Comparison of ENCODE assay signal across 24 mouse cellular contexts in genomic region chr2:144157343-144157742, GRCm38 (mm10).
DNase-seq lines count a peak whose midpoint lies in the region; ATAC-seq lines count a peak whose summit lies in the region.
"Had no signal": no experiment of that assay in that cellular context is flagged by ENCODE, and none has a peak within 500 bp of the region (broad histone marks: within the 10 kb centered on the region; RNA-seq: fewer than 3 reads in every experiment).

No protein-coding gene starts in this region.

- no peak overlapping the region for H3K4me3 ChIP-seq in midbrain, embryonic 11.5 days (ENCODE audit: low read depth, low read length)
- H3K4me3 ChIP-seq in midbrain, embryonic 15.5 days: no peak overlapping the region
- no peak overlapping the region for H3K4me3 ChIP-seq in limb, embryonic 15.5 days
- H3K4me3 ChIP-seq: embryonic facial prominence, embryonic 12.5 days; gastrocnemius, adult 2 months; hindbrain, embryonic 12.5 days; hindbrain, embryonic 15.5 days had no signal

- no peak for DNase-seq in frontal cortex, adult 2 months (ENCODE audit: extremely low spot score in 1 of 2, low spot score in 1 of 2)
- DNase-seq in midbrain, embryonic 11.5 days (ENCODE audit: low spot score, missing footprints): peak; percentile 54
- peak; percentile 69 for DNase-seq in ZHBTc4 (ENCODE audit: low read depth, low spot score)
- no peak for DNase-seq in right cerebral cortex, adult 2 months (ENCODE audit: low spot score in 2 of 2)
- DNase-seq in left cerebral cortex, adult 18-20 months (ENCODE audit: low spot score in 2 of 2): no peak
- DNase-seq: adrenal gland, adult 8-10 months; adrenal gland, postnatal 25 days; B cell, adult 2 months; cerebellum, adult 18-20 months; cerebellum, adult 9-10 months; cerebellum, postnatal 14 days; gastrocnemius, adult 2 months; gastrocnemius, postnatal 14 days; heart, adult 11 months; kidney, adult 18-20 months had no signal

- H3K36me3 ChIP-seq in midbrain, embryonic 11.5 days (ENCODE audit: control insufficient read depth, insufficient read depth, low read length): no peaks in the 10 kb centered on the region
- H3K36me3 ChIP-seq in midbrain, embryonic 15.5 days (replicated peaks): no peaks in the 10 kb centered on the region
- H3K36me3 ChIP-seq in limb, embryonic 15.5 days: no peaks in the 10 kb centered on the region
- H3K36me3 ChIP-seq: embryonic facial prominence, embryonic 12.5 days; hindbrain, embryonic 12.5 days; hindbrain, embryonic 15.5 days had no signal

- H3K9me3 ChIP-seq in midbrain, embryonic 11.5 days (ENCODE audit: control insufficient read depth, low read length): no peaks in the 10 kb centered on the region
- H3K9me3 ChIP-seq in midbrain, embryonic 15.5 days: no peaks in the 10 kb centered on the region
- H3K9me3 ChIP-seq in limb, embryonic 15.5 days: no peaks in the 10 kb centered on the region
- H3K9me3 ChIP-seq: embryonic facial prominence, embryonic 12.5 days; hindbrain, embryonic 12.5 days; hindbrain, embryonic 15.5 days had no signal

- peak; percentile 72; the same call in 1 of the 2 replicates for ATAC-seq in frontal cortex, adult (ENCODE audit: low TSS enrichment)
- ATAC-seq in midbrain, embryonic 11.5 days (ENCODE audit: low FRiP score): no peak
- ATAC-seq in midbrain, embryonic 15.5 days (replicated peaks): no peak
- no peak for ATAC-seq in limb, embryonic 15.5 days (ENCODE audit: insufficient number of reproducible peaks, low FRiP score, low TSS enrichment, low read depth)
- ATAC-seq: activated CD4-positive, CD25-positive, alpha-beta regulatory T cell, adult 4 months; forebrain, embryonic 14.5 days had no signal

- no peaks in the 10 kb centered on the region for H3K4me1 ChIP-seq in midbrain, embryonic 11.5 days (ENCODE audit: control insufficient read depth, insufficient read depth, low read length)
- no peaks in the 10 kb centered on the region for H3K4me1 ChIP-seq in midbrain, embryonic 15.5 days
- H3K4me1 ChIP-seq in limb, embryonic 15.5 days: peaks cover 56% of the 10 kb centered on the region
- H3K4me1 ChIP-seq: hindbrain, embryonic 15.5 days had no signal

- no peak overlapping the region for H3K4me2 ChIP-seq in midbrain, embryonic 11.5 days
- no peak overlapping the region for H3K4me2 ChIP-seq in midbrain, embryonic 15.5 days
- no peak overlapping the region for H3K4me2 ChIP-seq in limb, embryonic 15.5 days
- H3K4me2 ChIP-seq: embryonic facial prominence, embryonic 12.5 days; heart, embryonic 11.5 days; hindbrain, embryonic 12.5 days; hindbrain, embryonic 15.5 days had no signal

- H3K9ac ChIP-seq in midbrain, embryonic 11.5 days (ENCODE audit: low read length): no peak overlapping the region
- no peak overlapping the region for H3K9ac ChIP-seq in midbrain, embryonic 15.5 days
- H3K9ac ChIP-seq in limb, embryonic 15.5 days: no peak overlapping the region
- H3K9ac ChIP-seq: embryonic facial prominence, embryonic 12.5 days; hindbrain, embryonic 12.5 days; hindbrain, embryonic 15.5 days had no signal

- 11% methylated on average over 2 of the region's 2 CpGs for WGBS in midbrain, embryonic 11.5 days
- WGBS in midbrain, embryonic 15.5 days: 12% methylated on average over 2 of the region's 2 CpGs
- 22% methylated on average over 2 of the region's 2 CpGs for WGBS in limb, embryonic 15.5 days

- H3K27ac ChIP-seq in midbrain, embryonic 11.5 days (ENCODE audit: low read depth, low read length): no peak overlapping the region
- H3K27ac ChIP-seq in midbrain, embryonic 15.5 days: no peak overlapping the region
- H3K27ac ChIP-seq in limb, embryonic 15.5 days: peak overlapping the region; percentile 96
- H3K27ac ChIP-seq: hindbrain, embryonic 12.5 days; hindbrain, embryonic 15.5 days had no signal

- 0 out of 2 replicates have a peak, but pooled peaks cover 2% of the 10 kb centered on the region for H3K27me3 ChIP-seq in midbrain, embryonic 11.5 days (ENCODE audit: control insufficient read depth, insufficient read depth, low read length)
- peaks cover 9% of the 10 kb centered on the region; the same call in 1 of the 2 replicates for H3K27me3 ChIP-seq in midbrain, embryonic 15.5 days (replicated peaks)
- H3K27me3 ChIP-seq in limb, embryonic 15.5 days: no peaks in the 10 kb centered on the region

Comparison
In these comparisons a context has a peak if more than half of its experiments do, and no peak if none do; other contexts are left out.
1. DNase-seq: peak in midbrain, embryonic 11.5 days (single experiment) and ZHBTc4 (single experiment); none in frontal cortex, adult 2 months (0 of 2), right cerebral cortex, adult 2 months (0 of 2) and left cerebral cortex, adult 18-20 months (0 of 2).